Mouse (Mus musculus) MEL (cell line): ENCODE data around the gene Prkcd. TPM values are rescaled to one million over a fixed set of nuclear protein-coding genes. Genes with fewer than 3 reads are reported as not detected.

ENCODE experiments used
- DNase-seq: peaks from one replicate; pipeline ENCODE4 v3.0.0; 2011; ENCODE audit warnings: low read depth, low spot score
- H3K27ac ChIP-seq: 2 replicates; pipeline ENCODE4 v1.5.1; 2012; ENCODE audit warnings: low read depth, mild to moderate bottlenecking, control low read depth, low read length, moderate library complexity; ENCODE audit not compliant: control insufficient read depth
- H3K27me3 ChIP-seq, 2 experiments: fragments of 150-350 bp in 1 of 2; sonication (generic) in 1 of 2; 2 replicates each; pipeline ENCODE4 v1.6.1; 2012; ENCODE audit warnings: low read length in 2 of 2, mild to moderate bottlenecking in 2 of 2, improper control_type of control experiment in 1 of 2, moderate library complexity in 1 of 2; ENCODE audit not compliant: insufficient read depth in 2 of 2, control insufficient read depth in 1 of 2
- H3K36me3 ChIP-seq, 2 experiments: 2 replicates each; pipeline ENCODE4 v1.6.1; 2012 to 2014; ENCODE audit warnings: low read length in 2 of 2, improper control_type of control experiment in 1 of 2, inconsistent platforms in 1 of 2, mild to moderate bottlenecking in 1 of 2; ENCODE audit not compliant: insufficient read depth in 2 of 2, control insufficient read depth in 1 of 2
- H3K4me1 ChIP-seq, 2 experiments: fragments of 150-350 bp in 1 of 2; sonication (generic) in 1 of 2; 2 replicates each; pipeline ENCODE4 v1.6.1; 2012; ENCODE audit warnings: low read length in 2 of 2, improper control_type of control experiment in 1 of 2, mild to moderate bottlenecking in 1 of 2; ENCODE audit not compliant: insufficient read depth in 2 of 2, control insufficient read depth in 1 of 2
- H3K4me3 ChIP-seq, 2 experiments: fragments of 150-350 bp in 1 of 2; sonication (generic) in 1 of 2; 2 replicates each; pipeline ENCODE4 v1.5.1; 2012; ENCODE audit warnings: low read depth in 2 of 2, low read length in 2 of 2, mild to moderate bottlenecking in 2 of 2, moderate library complexity in 2 of 2, control low read depth in 1 of 2, improper control_type of control experiment in 1 of 2; ENCODE audit not compliant: control insufficient read depth in 1 of 2, insufficient read depth in 1 of 2
- H3K79me2 ChIP-seq: 2 replicates; pipeline ENCODE4 v1.6.1; 2012; ENCODE audit warnings: mild to moderate bottlenecking, low read length, moderate library complexity; ENCODE audit not compliant: control insufficient read depth, poor library complexity, insufficient read depth
- H3K9ac ChIP-seq: 2 replicates; pipeline ENCODE4 v1.6.1; 2012; ENCODE audit warnings: low read depth, mild to moderate bottlenecking, control low read depth, low read length, moderate library complexity; ENCODE audit not compliant: control insufficient read depth, poor library complexity, severe bottlenecking
- H3K9me3 ChIP-seq: fragments of 150-350 bp; sonication (generic); replicated peaks from 2 replicates; pipeline ENCODE4 v1.6.1; 2012; ENCODE audit warnings: mild to moderate bottlenecking, low read length, improper control_type of control experiment, moderate library complexity; ENCODE audit not compliant: insufficient read depth
- BHLHE40 ChIP-seq: IDR thresholded peaks from 2 replicates; pipeline ENCODE4 v1.6.1; 2012; ENCODE audit warnings: low read depth, mild to moderate bottlenecking, inconsistent platforms, low read length, improper control_type of control experiment, borderline replicate concordance
- CHD1 ChIP-seq: IDR thresholded peaks from 2 replicates; pipeline ENCODE4 v1.6.1; 2012; ENCODE audit warnings: low read depth, mild to moderate bottlenecking, inconsistent platforms, low read length, improper control_type of control experiment
- CHD2 ChIP-seq: IDR thresholded peaks from 2 replicates; pipeline ENCODE4 v1.6.1; 2011; ENCODE audit warnings: low read length, improper control_type of control experiment
- ELF1 ChIP-seq: IDR thresholded peaks from 2 replicates; pipeline ENCODE4 v1.6.1; 2014; ENCODE audit warnings: low read depth, mild to moderate bottlenecking, inconsistent platforms, low read length, improper control_type of control experiment, moderate library complexity
- EP300 ChIP-seq, 2 experiments: IDR thresholded peaks; 2 replicates each; pipeline ENCODE4 v1.6.1; 2011; ENCODE audit warnings: improper control_type of control experiment in 2 of 2, low read length in 2 of 2, low read depth in 1 of 2, mild to moderate bottlenecking in 1 of 2
- GATA1 ChIP-seq: IDR thresholded peaks from 2 replicates; pipeline ENCODE4 v1.6.1; 2011; ENCODE audit warnings: low read depth, low read length, improper control_type of control experiment
- MAX ChIP-seq: IDR thresholded peaks from 2 replicates; pipeline ENCODE4 v1.6.1; 2011; ENCODE audit warnings: low read length, improper control_type of control experiment
- MAZ ChIP-seq: IDR thresholded peaks from 2 replicates; pipeline ENCODE4 v1.6.1; 2012; ENCODE audit warnings: low read depth, mild to moderate bottlenecking, inconsistent platforms, low read length, improper control_type of control experiment
- MXI1 ChIP-seq: IDR thresholded peaks from 2 replicates; pipeline ENCODE4 v1.6.1; 2011; ENCODE audit warnings: mild to moderate bottlenecking, low read depth, low read length, improper control_type of control experiment
- MYC ChIP-seq: IDR thresholded peaks from 2 replicates; pipeline ENCODE4 v1.6.1; 2011; ENCODE audit warnings: low read depth, mild to moderate bottlenecking, low read length, improper control_type of control experiment, moderate library complexity
- NRF1 ChIP-seq: IDR thresholded peaks from 2 replicates; pipeline ENCODE4 v1.6.1; 2014; ENCODE audit warnings: low read depth, mild to moderate bottlenecking, inconsistent platforms, low read length, improper control_type of control experiment, moderate library complexity; ENCODE audit not compliant: poor library complexity, insufficient read depth, severe bottlenecking
- POLR2A ChIP-seq, 2 experiments: IDR thresholded peaks; 2 replicates each; pipeline ENCODE4 v1.6.1; 2011 to 2012; ENCODE audit warnings: low read length in 2 of 2, mild to moderate bottlenecking in 2 of 2, control low read depth in 1 of 2, improper control_type of control experiment in 1 of 2, low read depth in 1 of 2, moderate library complexity in 1 of 2; ENCODE audit not compliant: control insufficient read depth in 1 of 2, insufficient read depth in 1 of 2, poor library complexity in 1 of 2
- POLR2AphosphoS2 ChIP-seq: IDR thresholded peaks from 2 replicates; pipeline ENCODE4 v1.6.1; 2011; ENCODE audit warnings: low read length, improper control_type of control experiment
- POLR2AphosphoS5 ChIP-seq: IDR thresholded peaks from 2 replicates; pipeline ENCODE4 v1.6.1; 2012; ENCODE audit warnings: low read depth, borderline replicate concordance, mild to moderate bottlenecking, inconsistent platforms, low read length, moderate library complexity, mixed read lengths
- RCOR1 ChIP-seq: IDR thresholded peaks from 2 replicates; pipeline ENCODE4 v1.6.1; 2012; ENCODE audit warnings: low read depth, mild to moderate bottlenecking, inconsistent platforms, low read length, improper control_type of control experiment
- SMC3 ChIP-seq: IDR thresholded peaks from 2 replicates; pipeline ENCODE4 v1.6.1; 2011; ENCODE audit warnings: low read depth, low read length, improper control_type of control experiment
- TCF12 ChIP-seq: IDR thresholded peaks from 2 replicates; pipeline ENCODE4 v1.6.1; 2014; ENCODE audit warnings: low read depth, mild to moderate bottlenecking, inconsistent platforms, low read length, improper control_type of control experiment, moderate library complexity
- UBTF ChIP-seq: IDR thresholded peaks from 2 replicates; pipeline ENCODE4 v1.6.1; 2012; ENCODE audit warnings: low read depth, mild to moderate bottlenecking, inconsistent platforms, low read length, improper control_type of control experiment, moderate library complexity, borderline replicate concordance; ENCODE audit not compliant: insufficient read depth
- USF2 ChIP-seq, 2 experiments: IDR thresholded peaks; 2 replicates each; pipeline ENCODE4 v1.6.1; 2011 to 2012; ENCODE audit warnings: improper control_type of control experiment in 2 of 2, low read length in 2 of 2, borderline replicate concordance in 1 of 2, inconsistent platforms in 1 of 2, low read depth in 1 of 2, mild to moderate bottlenecking in 1 of 2; ENCODE audit not compliant: insufficient read depth in 1 of 2
- ZC3H11A ChIP-seq: IDR thresholded peaks from 2 replicates; pipeline ENCODE4 v1.6.1; 2012; ENCODE audit warnings: low read depth, mild to moderate bottlenecking, inconsistent platforms, low read length, improper control_type of control experiment
- ZKSCAN1 ChIP-seq: IDR thresholded peaks from 2 replicates; pipeline ENCODE4 v1.6.1; 2012; ENCODE audit warnings: low read depth, mild to moderate bottlenecking, inconsistent platforms, low read length, improper control_type of control experiment, moderate library complexity
- ZMIZ1 ChIP-seq: IDR thresholded peaks from 2 replicates; pipeline ENCODE4 v1.6.1; 2012; ENCODE audit warnings: low read depth, mild to moderate bottlenecking, inconsistent platforms, low read length, improper control_type of control experiment, moderate library complexity
- polyA plus RNA-seq, 2 experiments: library from polyadenylated mRNA; stranded (reverse) in 1 of 2; unstranded in 1 of 2; fragments of >175 nt in 1 of 2; fragments of >200 nt in 1 of 2; gene quantifications; 2 replicates each; pipeline versions ENCODE4 v1.2.1 to v1.2.4; 2012; ENCODE audit warnings: low replicate concordance in 2 of 2, low read depth in 1 of 2; ENCODE audit not compliant: insufficient read length in 2 of 2, insufficient read depth in 1 of 2, missing spikeins in 1 of 2
- total RNA-seq: library from RNA; depleted of rRNA; stranded (reverse); fragments of 300-350 nt; gene quantifications from 2 replicates; pipeline ENCODE4 v1.2.3, GENCODE M21; 2012

Gene Prkcd
- total and polyA plus RNA-seq, 3 experiments, result 33.9 to 72.7 TPM; not detected in 1

DNA sequence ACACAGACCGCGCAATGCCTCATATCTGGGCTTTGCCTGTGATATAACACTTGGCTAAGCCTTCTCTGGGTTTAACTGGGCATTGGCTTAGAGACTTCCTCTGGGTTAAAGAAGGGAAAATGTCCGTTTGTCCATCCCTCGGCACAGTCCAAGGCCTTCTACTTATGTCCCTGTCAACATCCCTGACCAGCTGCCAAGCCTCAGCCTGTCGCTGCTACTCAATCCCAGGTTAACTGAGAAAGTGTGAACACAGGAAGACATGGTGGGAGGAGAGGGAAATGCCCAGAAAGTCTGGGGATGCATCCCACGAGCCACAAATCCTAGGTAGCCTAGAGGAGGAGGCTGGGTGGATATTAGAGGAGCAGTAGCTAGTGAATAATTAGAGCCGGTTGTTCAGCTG is 7.7 kb upstream of the Prkcd start:
- H3K27ac ChIP-seq, result no peak overlapping the region
- no peak for DNase-seq
- H3K9ac ChIP-seq, result no peak overlapping the region
- H3K4me1 ChIP-seq, result peaks cover 6 to 15% of the 10 kb centered on the region in 2 experiments; a peak in 3 of 4 replicates
- peaks cover 0 to 12% of the 10 kb centered on the region in 2 experiments; a peak in 2 of 4 replicates for H3K36me3 ChIP-seq
- no peaks in the 10 kb centered on the region for H3K9me3 ChIP-seq
- H3K4me3 ChIP-seq, result no peak overlapping the region
- TF ChIP-seq MXI1 (no peak), GATA1 (no peak), UBTF (no peak), ZC3H11A (no peak), POLR2AphosphoS5 (no peak), MAX (no peak), NRF1 (no peak), CHD1 (no peak), ZMIZ1 (no peak), MAZ (no peak)
- H3K79me2 ChIP-seq, result no peaks in the 10 kb centered on the region
- no peaks in the 10 kb centered on the region; a peak in 1 of 4 replicates for H3K27me3 ChIP-seq

DNA sequence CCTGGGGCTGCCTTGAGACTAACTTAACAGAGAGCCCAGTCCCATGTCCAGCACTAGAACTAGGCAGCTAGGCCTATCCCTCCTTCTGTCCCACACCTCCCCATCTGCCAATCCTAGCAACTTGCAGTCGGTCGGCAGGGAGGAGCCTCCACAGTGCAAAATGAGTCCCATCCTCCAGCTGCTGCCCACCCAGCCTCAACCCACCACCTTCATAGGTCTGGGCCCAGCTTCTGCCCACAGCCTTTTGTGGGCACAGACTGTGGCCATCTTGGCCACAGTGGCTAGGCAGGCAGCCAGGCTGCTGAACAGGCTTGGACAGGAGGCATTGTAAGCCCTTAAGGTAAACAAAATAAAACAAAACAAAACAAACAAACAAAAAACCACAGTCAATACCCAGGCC is 5.8 kb upstream of the Prkcd start:
- H3K4me1 ChIP-seq, result peaks cover 6 to 22% of the 10 kb centered on the region in 2 experiments; a peak in 3 of 4 replicates

More for the DNA sequence above, 5.8 kb upstream of the Prkcd start:
- Histone ChIP-seq H3K4me3 (no peak overlapping the region), H3K27me3 (no peaks in the 10 kb centered on the region), H3K27ac (no peak overlapping the region), H3K9me3 (no peaks in the 10 kb centered on the region), H3K36me3 (peaks cover 0 to 14% of the 10 kb centered on the region in 2 experiments; a peak in 2 of 4 replicates), H3K79me2 (no peaks in the 10 kb centered on the region), H3K9ac (no peak overlapping the region)
- DNase-seq, result no peak
- no peak for TF ChIP-seq TCF12
- no peak for TF ChIP-seq MAZ
- no peak for TF ChIP-seq ZKSCAN1
- TF ChIP-seq POLR2A (IDR thresholded peaks at IDR 0.05; ENCODE audit: control insufficient read depth in 1 of 2, insufficient read depth in 1 of 2, low read depth in 1 of 2, low read length in 2 of 2, poor library complexity in 1 of 2), result no peak
- no peak for TF ChIP-seq ELF1
- TF ChIP-seq UBTF, result no peak
- TF ChIP-seq CHD2, result no peak
- TF ChIP-seq GATA1, result no peak
- TF ChIP-seq SMC3, result no peak
- TF ChIP-seq POLR2AphosphoS5, result no peak
- TF ChIP-seq CHD1, result no peak
- no peak for TF ChIP-seq BHLHE40
- TF ChIP-seq POLR2AphosphoS2, result no peak
- no peak for TF ChIP-seq EP300 (IDR thresholded peaks at IDR 0.05; ENCODE audit: low read depth in 1 of 2, low read length in 2 of 2)
- no peak for TF ChIP-seq ZC3H11A
- no peak for TF ChIP-seq MYC
- no peak for TF ChIP-seq USF2 (IDR thresholded peaks at IDR 0.05; ENCODE audit: borderline replicate concordance in 1 of 2, insufficient read depth in 1 of 2, low read depth in 1 of 2, low read length in 2 of 2)
- TF ChIP-seq RCOR1, result no peak
- TF ChIP-seq MAX, result no peak
